Mouse (Mus musculus) heart, postnatal 0 days (tissue): ENCODE measurements around the gene Rfx1.

Experiments
- CTCF ChIP-seq: IDR thresholded peaks from 2 replicates; pipeline ENCODE4 v1.5.1; 2016; ENCODE audit warnings: antibody characterized with exemption, control low read depth, low read depth
- EP300 ChIP-seq: IDR thresholded peaks from 2 replicates; pipeline ENCODE4 v1.6.1; 2016; ENCODE audit warnings: antibody characterized with exemption, low read depth

- TF ChIP-seq EP300 (no peak), CTCF (no peak)
Observed at GRCm38 (mm10) chr8:84079206-84079605, 12.6 kb downstream of the Rfx1 start.
